Mouse (Mus musculus) heart, adult 8-10 months (tissue): ENCODE measurements around the gene Nup107. TPM values are rescaled to one million over a fixed set of nuclear protein-coding genes. Genes with fewer than 3 reads are reported as not detected.
"Not testable (repeated sequence)": the region's sequence is repeated elsewhere in the genome, so short reads cannot be mapped to it uniquely, and the experiment has no call there.

Experiments
- DNase-seq: peaks from one replicate; pipeline ENCODE4 v3.0.0; 2022; ENCODE audit warnings: low spot score
- total RNA-seq, 4 experiments: library from RNA; stranded (reverse); gene quantifications; 2 replicates each; pipeline ENCODE4 v1.2.4; 2022

The Nup107 gene
- total RNA-seq, 4 experiments from 2014 or later: 7.0 to 8.4 (median 7.8) TPM

- not testable (repeated sequence) for DNase-seq
Measured at GRCm38 (mm10) chr10:117735396-117735795, 57.1 kb downstream of the Nup107 start.

- not testable (repeated sequence) for DNase-seq
Measured at GRCm38 (mm10) chr10:117734104-117734852, 58.2 kb downstream of the Nup107 start.

- not testable (repeated sequence) for DNase-seq
Measured at GRCm38 (mm10) chr10:117733626-117734025, 58.9 kb downstream of the Nup107 start.

- DNase-seq: no peak
Measured at GRCm38 (mm10) chr10:117732962-117733592, 59.4 kb downstream of the Nup107 start.

GRCm38 (mm10) chr10:117732184-117732583 is 60.3 kb downstream of the Nup107 start:
- DNase-seq: no peak

- no peak for DNase-seq
Measured at GRCm38 (mm10) chr10:117731244-117732101, 61.0 kb downstream of the Nup107 start.

GRCm38 (mm10) chr10:117730637-117731203 is 61.8 kb downstream of the Nup107 start:
- DNase-seq: no peak

GRCm38 (mm10) chr10:117730140-117730539 is 62.4 kb downstream of the Nup107 start:
- DNase-seq: no peak

GRCm38 (mm10) chr10:117729139-117729814 is 63.2 kb downstream of the Nup107 start:
- DNase-seq: no peak

- DNase-seq: no peak
Measured at GRCm38 (mm10) chr10:117728574-117728973, 63.9 kb downstream of the Nup107 start.

GRCm38 (mm10) chr10:117727518-117728110 is 64.9 kb downstream of the Nup107 start:
- no peak for DNase-seq

- DNase-seq: no peak
Measured at GRCm38 (mm10) chr10:117726888-117727385, 65.6 kb downstream of the Nup107 start.

- no peak for DNase-seq
Measured at GRCm38 (mm10) chr10:117726350-117726749, 66.2 kb downstream of the Nup107 start.

- no peak for DNase-seq
Measured at GRCm38 (mm10) chr10:117725671-117726070, 66.8 kb downstream of the Nup107 start.

GRCm38 (mm10) chr10:117724804-117725361 is 67.6 kb downstream of the Nup107 start:
- DNase-seq: no peak

- DNase-seq: no peak
Measured at GRCm38 (mm10) chr10:117724136-117724718, 68.3 kb downstream of the Nup107 start.

- DNase-seq: no peak
Measured at GRCm38 (mm10) chr10:117718161-117719119, 74.1 kb downstream of the Nup107 start.

- DNase-seq: peak; percentile 63
Measured at GRCm38 (mm10) chr10:117717583-117717982, 74.9 kb downstream of the Nup107 start.

- no peak for DNase-seq
Measured at GRCm38 (mm10) chr10:117716686-117717085, 75.8 kb downstream of the Nup107 start.
